Mouse (Mus musculus) c-Kit-negative CD71-positive TER-119-positive erythroid progenitor cells, embryonic 14.5 days (primary cell): ENCODE results near the gene Plaur.

Experiments
- DNase-seq: peaks from one replicate; pipeline ENCODE4 v3.0.0-alpha.2; 2013; ENCODE audit warnings: low read depth, low spot score

The Plaur gene

GRCm38 (mm10) chr7:24445266-24445926 lies 16.9 kb upstream of the Plaur start:
- DNase-seq = no peak

- DNase-seq = no peak
These were observed 15.5 kb upstream of the Plaur start for GRCm38 (mm10) chr7:24446697-24447340.

- DNase-seq = no peak
These were observed 13.3 kb upstream of the Plaur start for GRCm38 (mm10) chr7:24448782-24449517.

GRCm38 (mm10) chr7:24450585-24451017 lies 11.7 kb upstream of the Plaur start:
- DNase-seq = peak; percentile 21

- DNase-seq = no peak
These were observed 10.4 kb upstream of the Plaur start, which contains the start of gene Irgc1 for GRCm38 (mm10) chr7:24451855-24452311. Irgc1 (minus strand) TSS chr7:24452297.

GRCm38 (mm10) chr7:24454199-24454598 lies 8.1 kb upstream of the Plaur start:
- DNase-seq = no peak

GRCm38 (mm10) chr7:24455726-24456125 lies 6.6 kb upstream of the Plaur start:
- no peak for DNase-seq

- no peak for DNase-seq
These were observed 4.4 kb upstream of the Plaur start for GRCm38 (mm10) chr7:24457726-24458370.

- no peak for DNase-seq
These were observed 2.8 kb upstream of the Plaur start for GRCm38 (mm10) chr7:24459440-24459839.

- DNase-seq = no peak
These were observed 2.4 kb upstream of the Plaur start for GRCm38 (mm10) chr7:24459843-24460242.

- DNase-seq = no peak
These were observed 770 bp upstream of the Plaur start for GRCm38 (mm10) chr7:24461376-24462051.

- DNase-seq = no peak
These were observed 4.6 kb downstream of the Plaur start for GRCm38 (mm10) chr7:24466835-24467234.

GRCm38 (mm10) chr7:24467886-24468285 lies 5.6 kb downstream of the Plaur start:
- DNase-seq = no peak

- DNase-seq = peak; percentile 31
These were observed 6.8 kb downstream of the Plaur start for GRCm38 (mm10) chr7:24469126-24469525.

- DNase-seq = no peak
These were observed 8.1 kb downstream of the Plaur start for GRCm38 (mm10) chr7:24470356-24470755.

- DNase-seq = no peak
These were observed 10.2 kb downstream of the Plaur start for GRCm38 (mm10) chr7:24472442-24472841.

GRCm38 (mm10) chr7:24472937-24473336 lies 10.7 kb downstream of the Plaur start:
- DNase-seq = peak; percentile 33

- no peak for DNase-seq
These were observed 11.7 kb downstream of the Plaur start for GRCm38 (mm10) chr7:24473913-24474529.

GRCm38 (mm10) chr7:24474811-24475506 lies 12.7 kb downstream of the Plaur start:
- no peak for DNase-seq

GRCm38 (mm10) chr7:24476338-24476737 lies 14.1 kb downstream of the Plaur start:
- no peak for DNase-seq
